Mouse (Mus musculus): Measurements from ENCODE around the gene Rnf24.

DNA sequence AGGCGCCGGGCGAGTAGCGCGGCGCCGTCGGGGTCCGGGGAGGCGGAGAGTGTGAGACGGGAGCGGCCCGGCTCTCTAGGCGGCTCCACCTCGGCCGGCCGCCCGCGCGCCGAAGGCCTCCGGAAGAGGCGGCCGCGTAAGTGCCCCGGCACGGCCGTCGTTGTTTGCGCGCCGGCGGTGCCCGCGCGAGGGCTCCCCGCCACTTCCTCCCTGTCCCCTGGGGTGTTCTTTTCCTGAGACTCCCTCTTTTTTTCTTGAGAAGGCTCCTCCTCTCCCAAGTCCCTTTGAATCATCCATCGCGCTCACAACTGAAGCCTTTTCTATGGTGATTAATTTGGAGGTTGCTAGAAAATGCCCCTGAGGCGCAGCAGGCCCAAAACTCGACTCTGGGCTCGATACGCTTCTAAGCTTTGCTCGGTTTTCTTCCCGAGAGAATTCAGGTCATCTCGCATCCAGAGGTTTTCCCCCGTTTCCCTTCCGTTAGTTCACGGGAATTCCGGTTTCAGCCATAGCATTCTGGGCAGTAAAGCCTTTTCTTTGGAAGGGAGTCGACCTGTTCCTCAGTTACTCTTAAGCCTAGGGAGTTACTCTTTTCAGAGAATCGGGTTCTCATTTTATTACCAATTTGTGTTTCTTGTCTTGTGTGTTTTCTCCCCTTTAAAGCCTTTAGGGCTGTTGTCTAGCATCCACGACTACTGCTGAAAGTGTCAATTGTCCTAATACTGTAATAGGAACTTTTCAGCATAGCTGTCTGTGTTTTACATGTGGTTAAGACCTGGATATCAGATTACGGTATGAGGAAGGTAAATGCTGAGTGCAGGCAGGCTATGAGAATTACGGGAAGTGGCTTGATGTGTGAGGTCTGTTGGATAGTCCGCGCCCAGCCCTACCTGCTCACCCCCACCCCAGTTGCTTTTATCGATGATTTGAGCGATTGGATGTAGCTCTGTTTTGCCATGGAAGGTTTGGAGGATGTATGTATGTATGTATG lies 89.7 kb downstream of the Rnf24 start:
- TF ChIP-seq CTCF (IDR thresholded peaks at IDR 0.05; ENCODE audit: extremely low read depth, insufficient read depth, insufficient read length, insufficient replicate concordance) (no peak), POLR2A (IDR thresholded peaks at IDR 0.05; ENCODE audit: low read depth, low read length) (no peak)

Measured in spleen, adult 2 months (tissue).